Mouse (Mus musculus) midbrain, postnatal 0 days (tissue): ENCODE measurements around the gene Snta1. TPM values are rescaled to one million over a fixed set of nuclear protein-coding genes. Genes with fewer than 3 reads are reported as not detected.
A peak's percentile ranks its signal among the peaks of the same experiment; 100 is the strongest.

Experiments
- ATAC-seq: fragments of 200-750 bp; cut with Nextera tagmentation; 2 replicates; pipeline ENCODE4 v1.8.0; 2017; ENCODE audit warnings: moderate number of reproducible peaks, mild to moderate bottlenecking, moderate TSS enrichment, moderate library complexity; ENCODE audit not compliant: low FRiP score
- DNase-seq: peaks from one replicate; pipeline ENCODE4 v3.0.0-alpha.2; 2015; ENCODE audit warnings: low spot score
- H3K27ac ChIP-seq: fragments of 300-500 bp; sonication (generic); 2 replicates; pipeline ENCODE4 v1.5.1; 2014; ENCODE audit warnings: low read depth, mild to moderate bottlenecking, low read length, mixed read lengths
- H3K27me3 ChIP-seq: fragments of 300-500 bp; sonication (generic); 2 replicates; pipeline ENCODE4 v1.6.1; 2014; ENCODE audit warnings: low read length, control low read depth, mixed read lengths; ENCODE audit not compliant: insufficient read depth
- H3K36me3 ChIP-seq: fragments of 300-500 bp; sonication (generic); 2 replicates; pipeline ENCODE4 v1.6.1; 2014; ENCODE audit warnings: low read length, control low read depth, mixed read lengths; ENCODE audit not compliant: insufficient read depth
- H3K4me1 ChIP-seq: fragments of 300-500 bp; sonication (generic); 2 replicates; pipeline ENCODE4 v1.6.1; 2014; ENCODE audit warnings: mild to moderate bottlenecking, control low read depth, antibody characterized with exemption, low read length, mixed read lengths; ENCODE audit not compliant: insufficient read depth
- H3K4me2 ChIP-seq: fragments of 300-500 bp; sonication (generic); 2 replicates; pipeline ENCODE4 v1.6.1; 2014; ENCODE audit warnings: low read depth, mild to moderate bottlenecking, low read length, mixed read lengths; ENCODE audit not compliant: poor library complexity, severe bottlenecking
- H3K4me3 ChIP-seq: fragments of 300-500 bp; sonication (generic); 2 replicates; pipeline ENCODE4 v1.5.1; 2014; ENCODE audit warnings: low read depth, mild to moderate bottlenecking, low read length, moderate library complexity
- H3K9ac ChIP-seq: fragments of 300-500 bp; sonication (generic); replicated peaks from 2 replicates; pipeline ENCODE4 v1.6.1; 2014; ENCODE audit warnings: mild to moderate bottlenecking, low read length, moderate library complexity, mixed read lengths; ENCODE audit not compliant: poor library complexity, severe bottlenecking
- H3K9me3 ChIP-seq: fragments of 300-500 bp; sonication (generic); 2 replicates; pipeline ENCODE4 v1.6.1; 2016; ENCODE audit warnings: low read length, control low read depth
- CTCF ChIP-seq: IDR thresholded peaks from 2 replicates; pipeline ENCODE4 v1.5.1; 2016; ENCODE audit warnings: antibody characterized with exemption, mild to moderate bottlenecking
- WGBS: fragments of 180-500 bp; shearing (Covaris S2); extraction: QIAGEN DNeasy Blood & Tissue Kit; methylation state at CpG from one replicate; pipeline ENCODE4 v1.1.7; 2014; 5-methylcytosine and 5-hydroxymethylcytosine counted together
- polyA plus RNA-seq: library from polyadenylated mRNA; unstranded; fragments of >200 nt; fragmentation: Nextera tagmentation; extraction: Ambion mirVana; gene quantifications from 2 replicates; pipeline ENCODE4 v1.2.1, GENCODE M21; 2015
- total RNA-seq: library from RNA; depleted of rRNA; stranded (reverse); fragments of >200 nt; gene quantifications from 2 replicates; pipeline ENCODE4 v1.2.3, GENCODE M21; 2014

Gene Snta1
- total and polyA plus RNA-seq, 2 experiments from 2014 or later, result 15.8 to 32.0 TPM

DNA sequence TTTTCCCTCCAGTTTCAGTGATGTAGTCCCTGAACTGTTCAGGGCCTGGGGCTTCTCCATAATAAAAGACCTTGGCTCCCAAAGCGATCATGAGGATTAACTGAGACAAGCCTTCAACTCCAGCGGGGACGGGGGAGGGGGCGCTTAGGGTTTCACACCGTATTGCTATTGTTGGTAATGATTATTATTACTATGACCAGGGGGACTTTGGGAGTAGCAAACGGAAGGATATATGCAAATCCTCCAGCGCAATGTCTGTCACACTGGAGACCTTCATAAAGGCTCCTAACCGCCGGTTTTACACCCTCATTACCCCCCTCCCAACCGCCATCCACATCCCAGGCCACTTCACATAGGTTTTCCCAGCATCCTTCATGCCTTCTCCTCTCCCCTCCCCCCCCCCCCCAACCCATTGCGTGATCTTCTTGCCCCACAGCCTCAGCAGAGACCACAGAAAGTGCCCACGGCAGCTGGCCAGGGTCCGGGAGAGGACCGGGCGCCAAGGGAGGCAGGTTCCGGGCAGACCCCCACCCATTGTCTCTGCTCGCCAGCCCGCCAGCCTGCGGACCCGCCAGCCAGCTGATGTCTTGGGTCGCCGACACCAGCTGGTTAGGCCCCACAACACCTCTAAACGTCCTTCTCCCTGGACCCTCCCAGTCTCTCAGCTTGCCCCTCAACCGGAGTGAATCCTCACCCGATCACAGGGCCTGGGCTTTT lies 18.4 kb upstream of the Snta1 start:
- peak overlapping the region; percentile 71 for H3K9ac ChIP-seq
- ATAC-seq (peak; percentile 63), DNase-seq (peak; percentile 67)
- H3K36me3 ChIP-seq, result no peaks in the 10 kb centered on the region
- H3K4me3 ChIP-seq, result peak overlapping the region; percentile 32
- no peaks in the 10 kb centered on the region for H3K27me3 ChIP-seq
- no peaks in the 10 kb centered on the region for H3K9me3 ChIP-seq
- peaks cover 12% of the 10 kb centered on the region; the same call in 1 of the 2 replicates for H3K4me1 ChIP-seq
- H3K27ac ChIP-seq, result peak overlapping the region; percentile 77
- 2% methylated on average over 25 of the region's 25 CpGs for WGBS
- TF ChIP-seq CTCF, result no peak
- H3K4me2 ChIP-seq, result peak overlapping the region; percentile 77

DNA sequence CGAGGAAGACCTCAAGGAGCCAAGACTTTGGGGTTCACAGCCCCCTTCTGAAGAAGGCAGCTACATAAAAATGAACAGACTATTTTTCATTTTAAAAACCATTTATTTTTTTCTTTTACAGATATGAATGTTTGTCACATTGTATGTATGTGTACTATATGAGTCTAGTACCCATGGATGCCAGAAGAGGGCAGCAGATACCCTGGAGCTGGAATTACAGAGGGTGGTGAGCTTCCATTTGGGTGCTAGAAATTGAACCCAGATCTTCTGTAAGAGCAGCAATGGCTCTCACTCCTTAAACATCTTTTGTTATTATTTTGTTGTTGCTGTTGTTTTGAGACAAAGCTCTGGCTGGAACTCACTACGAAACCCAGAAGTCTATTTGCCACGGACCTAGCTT lies 17.6 kb upstream of the Snta1 start:
- H3K9ac ChIP-seq, result no peak overlapping the region
- no peak overlapping the region for H3K27ac ChIP-seq
- H3K9me3 ChIP-seq, result no peaks in the 10 kb centered on the region
- no peak for DNase-seq
- no peaks in the 10 kb centered on the region for H3K27me3 ChIP-seq
- 87% methylated on average over 3 of the region's 3 CpGs for WGBS
- peaks cover 12% of the 10 kb centered on the region; the same call in 1 of the 2 replicates for H3K4me1 ChIP-seq
- ATAC-seq, result no peak
- TF ChIP-seq CTCF, result peak; percentile 53
- H3K36me3 ChIP-seq, result no peaks in the 10 kb centered on the region
- no peak overlapping the region for H3K4me3 ChIP-seq
- no peak overlapping the region for H3K4me2 ChIP-seq

DNA sequence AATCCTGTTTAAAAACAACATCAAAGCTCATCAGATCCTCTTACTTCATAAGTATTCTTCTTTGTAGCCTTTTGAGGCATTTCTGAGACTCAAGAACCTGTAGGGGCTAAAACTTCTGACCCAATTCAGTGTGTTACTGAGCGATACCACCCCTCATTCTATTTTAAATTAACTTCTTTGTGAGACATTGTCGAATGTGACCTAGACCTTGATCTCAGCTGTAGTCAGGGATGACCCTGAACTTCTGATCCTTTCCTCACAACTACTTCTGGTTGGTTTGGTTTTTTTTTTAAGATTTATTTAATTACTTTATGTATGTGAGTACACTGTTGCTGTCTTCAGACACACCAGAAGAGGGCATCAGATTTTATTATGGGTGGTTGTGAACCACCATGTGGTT lies 15.6 kb upstream of the Snta1 start:
- ATAC-seq (no peak), DNase-seq (no peak)
- no peak overlapping the region for H3K4me3 ChIP-seq
- WGBS, result 83% methylated on average over 2 of the region's 2 CpGs
- no peak for TF ChIP-seq CTCF
- H3K9me3 ChIP-seq, result no peaks in the 10 kb centered on the region
- H3K9ac ChIP-seq, result no peak overlapping the region
- no peak overlapping the region for H3K27ac ChIP-seq
- H3K36me3 ChIP-seq, result no peaks in the 10 kb centered on the region
- H3K4me2 ChIP-seq, result no peak overlapping the region
- peaks cover 12% of the 10 kb centered on the region; the same call in 1 of the 2 replicates for H3K4me1 ChIP-seq
- H3K27me3 ChIP-seq, result no peaks in the 10 kb centered on the region

GRCm38 (mm10) chr2:154422181-154422580 lies 14.3 kb upstream of the Snta1 start:
- Histone ChIP-seq H3K9ac (no peak overlapping the region), H3K27ac (no peak overlapping the region), H3K4me3 (no peak overlapping the region), H3K4me2 (no peak overlapping the region), H3K9me3 (no peaks in the 10 kb centered on the region), H3K27me3 (no peaks in the 10 kb centered on the region), H3K36me3 (no peaks in the 10 kb centered on the region), H3K4me1 (peaks cover 7% of the 10 kb centered on the region; the same call in 1 of the 2 replicates)
- DNase-seq (no peak), ATAC-seq (no peak)
- WGBS, result 50% methylated on average over 5 of the region's 5 CpGs
- TF ChIP-seq CTCF, result no peak

DNA sequence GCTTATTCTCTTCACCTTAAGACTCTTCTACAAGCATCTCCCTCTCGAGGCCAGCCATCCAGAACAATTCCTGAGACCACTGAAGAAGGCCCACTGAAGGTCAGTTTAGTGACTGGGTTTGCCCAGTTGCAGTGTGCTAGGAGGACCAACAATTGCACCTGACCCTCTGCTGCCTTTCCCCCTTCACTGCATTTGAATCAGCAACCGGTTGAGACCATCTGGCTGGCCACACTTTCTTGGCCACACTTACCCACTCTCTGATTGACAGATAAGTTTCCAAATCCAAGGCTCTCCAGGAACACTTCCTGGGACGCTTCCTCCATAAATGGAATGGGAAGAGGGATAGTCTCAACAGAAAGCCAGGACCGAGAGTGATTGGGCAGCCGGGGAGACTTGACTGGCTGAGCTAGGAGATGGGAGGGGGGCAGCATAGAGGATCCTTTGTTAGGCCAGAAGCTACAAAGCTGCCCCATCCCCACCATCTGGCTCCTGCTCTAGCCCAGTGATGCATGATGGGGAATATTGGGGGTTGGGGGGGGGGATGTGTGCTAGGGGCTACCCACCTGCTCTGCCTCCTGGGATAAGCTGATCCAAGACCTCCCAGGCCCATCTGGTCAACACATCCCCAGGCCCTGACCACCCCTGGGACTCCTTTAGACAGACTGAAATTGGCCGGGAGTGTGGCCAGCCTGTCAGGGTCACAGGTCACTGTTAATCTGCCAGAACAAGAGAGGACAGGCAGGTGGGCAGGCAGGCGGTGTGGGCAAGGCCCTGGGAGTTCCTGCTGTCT lies 13.2 kb upstream of the Snta1 start:
- no peaks in the 10 kb centered on the region for H3K27me3 ChIP-seq
- H3K27ac ChIP-seq, result no peak overlapping the region
- no peak overlapping the region for H3K4me2 ChIP-seq
- no peaks in the 10 kb centered on the region for H3K9me3 ChIP-seq
- DNase-seq (peak; percentile 93), ATAC-seq (peak; percentile 76; the same call in 1 of the 2 replicates)
- WGBS, result 21% methylated on average over 7 of the region's 7 CpGs
- H3K36me3 ChIP-seq, result no peaks in the 10 kb centered on the region
- H3K4me1 ChIP-seq, result peaks cover 2% of the 10 kb centered on the region; the same call in 1 of the 2 replicates
- TF ChIP-seq CTCF, result no peak
- H3K9ac ChIP-seq, result no peak overlapping the region
- no peak overlapping the region for H3K4me3 ChIP-seq
